Mouse (Mus musculus): ENCODE measurements around the gene Rsl24d1.

GRCm38 (mm10) chr9:73063621-73064290 lies 49.5 kb upstream of the Rsl24d1 start:
- TF ChIP-seq POLR2A (IDR thresholded peaks at IDR 0.05; ENCODE audit: insufficient read depth, low read depth, low read length), result no peak
- no peak for TF ChIP-seq CTCF (IDR thresholded peaks at IDR 0.05; ENCODE audit: insufficient read depth, low read depth, low read length)

All from olfactory bulb, adult 2 months (tissue).